Mouse (Mus musculus) G1E (cell line): ENCODE results near the gene Hp1bp3. TPM values are rescaled to one million over a fixed set of nuclear protein-coding genes. Genes with fewer than 3 reads are reported as not detected.

Experiments used
- ATAC-seq: 2 replicates; pipeline ENCODE4 v1.8.0; 2016; ENCODE audit warnings: mild to moderate bottlenecking; ENCODE audit not compliant: insufficient number of reproducible peaks, poor library complexity, low FRiP score, severe bottlenecking; ENCODE audit errors: extremely low read depth
- DNase-seq: peaks from one replicate; pipeline ENCODE4 v3.0.0; 2012; ENCODE audit warnings: low spot score
- H3K27me3 ChIP-seq: 2 replicates; pipeline ENCODE4 v1.6.1; 2012; ENCODE audit warnings: mild to moderate bottlenecking, low read length, inconsistent platforms; ENCODE audit not compliant: insufficient read depth
- H3K36me3 ChIP-seq: replicated peaks from 2 replicates; pipeline ENCODE3; 2012; ENCODE audit warnings: mild to moderate bottlenecking, inconsistent platforms
- H3K4me1 ChIP-seq: 2 replicates; pipeline ENCODE4 v1.6.1; 2012; ENCODE audit warnings: low read depth, low read length, inconsistent platforms, mixed read lengths; ENCODE audit not compliant: insufficient read depth
- H3K4me3 ChIP-seq: 2 replicates; pipeline ENCODE4 v1.5.1; 2012; ENCODE audit warnings: low read depth, mild to moderate bottlenecking, inconsistent platforms, low read length, moderate library complexity, mixed read lengths
- H3K9me3 ChIP-seq: replicated peaks from 2 replicates; pipeline ENCODE4 v1.6.1; 2012; ENCODE audit warnings: inconsistent platforms
- CTCF ChIP-seq: IDR thresholded peaks from 2 replicates; pipeline ENCODE4 v1.5.1; 2012; ENCODE audit warnings: low read depth, low read length, inconsistent platforms, mixed read lengths
- GATA1 ChIP-seq: IDR thresholded peaks from 2 replicates; pipeline ENCODE4 v1.6.1; 2012; ENCODE audit warnings: borderline replicate concordance, low read length, inconsistent platforms, mixed read lengths
- GATA2 ChIP-seq: IDR thresholded peaks from 2 replicates; pipeline ENCODE4 v1.6.1; 2012; ENCODE audit warnings: low read depth, low read length, inconsistent platforms, borderline replicate concordance
- POLR2AphosphoS5 ChIP-seq: IDR thresholded peaks from 2 replicates; pipeline ENCODE4 v1.6.1; 2012; ENCODE audit warnings: low read depth, low read length, inconsistent platforms; ENCODE audit not compliant: insufficient replicate concordance
- TAL1 ChIP-seq: conservative IDR thresholded peaks from 2 replicates; pipeline ENCODE4 v1.6.1; 2012; ENCODE audit warnings: low read depth, low read length, inconsistent platforms, mixed read lengths
- polyA plus RNA-seq: library from polyadenylated mRNA; stranded (reverse); fragments of >175 nt; gene quantifications from 2 replicates; pipeline ENCODE4 v1.2.3, GENCODE M21; 2012
- total RNA-seq, 2 experiments: library from RNA; stranded (forward) in 1 of 2; stranded (reverse) in 1 of 2; fragments of 200-1000 nt in 1 of 2; fragments of >200 nt in 1 of 2; fragmentation: Nextera tagmentation in 1 of 2; gene quantifications; 2 replicates each; pipeline ENCODE4 v1.2.3; 2014 to 2017

Gene Hp1bp3
- total and polyA plus RNA-seq, 3 experiments = 41.6 to 216 (median 127) TPM

GRCm38 (mm10) chr4:138217951-138218685 is 2.0 kb downstream of the Hp1bp3 start:
- no peaks in the 10 kb centered on the region for H3K9me3 ChIP-seq
- no peak for DNase-seq
- H3K36me3 ChIP-seq = peaks cover 43% of the 10 kb centered on the region
- H3K27me3 ChIP-seq = no peaks in the 10 kb centered on the region
- ATAC-seq = no peak
- peak overlapping the region; percentile 99 for H3K4me3 ChIP-seq
- TF ChIP-seq TAL1 (no peak), POLR2AphosphoS5 (no peak), GATA2 (no peak), GATA1 (no peak), CTCF (no peak)
- peaks cover 47% of the 10 kb centered on the region for H3K4me1 ChIP-seq

DNA sequence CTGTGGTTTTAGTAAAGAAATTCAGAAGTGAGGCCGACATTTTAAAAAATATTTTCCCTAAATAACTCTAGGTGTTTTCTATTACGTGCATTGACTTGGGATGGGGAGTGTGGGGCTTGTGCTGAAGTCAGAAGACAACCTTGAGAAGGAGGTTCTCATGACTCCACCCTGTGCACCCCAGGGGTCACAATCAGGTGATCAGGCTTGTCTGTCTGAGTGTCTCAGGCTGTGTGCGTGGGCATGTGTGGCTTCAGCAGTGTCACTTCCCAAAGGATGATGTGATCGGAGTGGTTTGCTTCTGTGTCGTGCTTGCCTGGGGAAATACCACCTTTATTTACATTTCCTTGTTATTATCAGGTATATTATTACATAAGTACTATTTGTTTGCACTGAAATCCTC is 3.2 kb downstream of the Hp1bp3 start:
- no peak for TF ChIP-seq POLR2AphosphoS5
- no peak for TF ChIP-seq TAL1
- no peak for TF ChIP-seq GATA2
- no peak for TF ChIP-seq GATA1
- no peak for TF ChIP-seq CTCF
- DNase-seq = peak; percentile 38
- peaks cover 47% of the 10 kb centered on the region for H3K4me1 ChIP-seq
- H3K36me3 ChIP-seq = peaks cover 55% of the 10 kb centered on the region
- no peak for ATAC-seq
- H3K27me3 ChIP-seq = no peaks in the 10 kb centered on the region
- H3K4me3 ChIP-seq = peak overlapping the region; percentile 59; the same call in 1 of the 2 replicates
- no peaks in the 10 kb centered on the region for H3K9me3 ChIP-seq

- Histone ChIP-seq H3K36me3 (peaks cover 69% of the 10 kb centered on the region), H3K4me3 (no peak overlapping the region), H3K4me1 (peaks cover 42% of the 10 kb centered on the region), H3K9me3 (no peaks in the 10 kb centered on the region), H3K27me3 (no peaks in the 10 kb centered on the region)
- ATAC-seq = no peak
- DNase-seq = no peak
- TF ChIP-seq TAL1 (no peak), GATA2 (no peak), GATA1 (no peak), POLR2AphosphoS5 (no peak), CTCF (no peak)
Measured at GRCm38 (mm10) chr4:138220761-138221160, 4.7 kb downstream of the Hp1bp3 start.

GRCm38 (mm10) chr4:138221406-138221805 is 5.3 kb downstream of the Hp1bp3 start:
- DNase-seq (no peak), ATAC-seq (no peak)
- TF ChIP-seq GATA1 (no peak), CTCF (no peak), POLR2AphosphoS5 (no peak), TAL1 (no peak), GATA2 (no peak)
- peaks cover 38% of the 10 kb centered on the region for H3K4me1 ChIP-seq
- no peaks in the 10 kb centered on the region for H3K27me3 ChIP-seq
- no peak overlapping the region for H3K4me3 ChIP-seq
- H3K36me3 ChIP-seq = peaks cover 75% of the 10 kb centered on the region
- H3K9me3 ChIP-seq = no peaks in the 10 kb centered on the region

- Histone ChIP-seq H3K27me3 (no peaks in the 10 kb centered on the region), H3K4me1 (peaks cover 38% of the 10 kb centered on the region), H3K4me3 (no peak overlapping the region), H3K9me3 (no peaks in the 10 kb centered on the region), H3K36me3 (peaks cover 83% of the 10 kb centered on the region)
- TF ChIP-seq CTCF (no peak), POLR2AphosphoS5 (no peak), GATA2 (no peak), GATA1 (no peak), TAL1 (no peak)
- ATAC-seq (no peak), DNase-seq (no peak)
Measured at GRCm38 (mm10) chr4:138222396-138222795, 6.3 kb downstream of the Hp1bp3 start.

GRCm38 (mm10) chr4:138223623-138224022 is 7.5 kb downstream of the Hp1bp3 start:
- ATAC-seq = no peak
- no peak for DNase-seq
- Histone ChIP-seq H3K4me1 (peaks cover 29% of the 10 kb centered on the region), H3K27me3 (no peaks in the 10 kb centered on the region), H3K36me3 (peaks cover 94% of the 10 kb centered on the region), H3K4me3 (no peak overlapping the region), H3K9me3 (no peaks in the 10 kb centered on the region)
- no peak for TF ChIP-seq GATA1
